Mouse (Mus musculus): ENCODE measurements at regions not wholly inside any gene's neighbourhood (a gene's known extent, or its start where the extent isn't known, plus 50 kb on each side); places are given as distances from the start of the nearest gene placed in this dataset.

DNA sequence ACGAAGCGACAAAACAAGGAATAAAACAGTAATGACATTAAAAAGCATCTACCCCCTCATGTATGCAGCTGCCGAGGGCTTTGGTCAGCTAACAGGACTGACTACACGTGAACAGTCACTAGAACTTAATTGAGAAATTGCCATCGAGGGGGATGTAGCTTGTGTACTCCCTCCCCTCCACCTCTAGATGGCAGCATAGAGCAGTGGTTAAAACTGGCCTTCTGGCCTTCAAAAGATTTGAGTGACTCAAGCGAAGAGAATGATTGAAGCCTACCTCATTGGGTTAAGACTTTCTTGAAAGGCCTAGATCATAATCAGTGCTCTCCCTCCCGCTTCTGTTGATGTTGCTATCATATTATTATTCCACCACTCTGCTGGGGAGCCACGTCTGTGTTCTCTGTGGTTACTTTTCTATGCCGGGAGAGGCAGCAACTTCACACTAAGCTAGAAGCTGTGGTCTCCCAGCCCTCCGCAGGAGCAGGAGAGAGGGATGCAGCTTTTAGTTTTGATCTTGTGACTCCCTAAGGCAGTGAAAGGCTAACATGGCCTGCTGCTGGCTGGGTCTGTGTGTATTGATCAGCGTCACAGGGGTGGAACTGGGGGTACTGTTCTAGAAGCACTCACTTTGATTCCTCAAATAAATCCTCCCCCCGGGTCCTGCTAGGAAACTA, 132.7 kb upstream of the Hs3st2 start:
- whole genome bisulfite sequencing, result 52% methylated on average over 12 of the region's 12 CpGs
- H3K4me2 ChIP-seq (replicated peaks; ENCODE audit: low read depth, low read length), result no peak overlapping the region
- H3K9ac ChIP-seq (replicated peaks; ENCODE audit: low read length), result no peak overlapping the region
- no peaks in the 10 kb centered on the region for H3K4me1 ChIP-seq (ENCODE audit: insufficient read depth, low read length)
- peak; percentile 23; the same call in 1 of the 2 replicates for ATAC-seq (ENCODE audit: low FRiP score, low TSS enrichment)
- H3K27ac ChIP-seq (ENCODE audit: low read length), result no peak overlapping the region
- H3K4me3 ChIP-seq (ENCODE audit: low read length), result no peak overlapping the region
- no peaks in the 10 kb centered on the region for H3K36me3 ChIP-seq (ENCODE audit: insufficient read depth, low read length)
- H3K9me3 ChIP-seq (ENCODE audit: low read length), result no peaks in the 10 kb centered on the region
- H3K27me3 ChIP-seq (ENCODE audit: insufficient read depth, low read length), result no peaks in the 10 kb centered on the region

DNA sequence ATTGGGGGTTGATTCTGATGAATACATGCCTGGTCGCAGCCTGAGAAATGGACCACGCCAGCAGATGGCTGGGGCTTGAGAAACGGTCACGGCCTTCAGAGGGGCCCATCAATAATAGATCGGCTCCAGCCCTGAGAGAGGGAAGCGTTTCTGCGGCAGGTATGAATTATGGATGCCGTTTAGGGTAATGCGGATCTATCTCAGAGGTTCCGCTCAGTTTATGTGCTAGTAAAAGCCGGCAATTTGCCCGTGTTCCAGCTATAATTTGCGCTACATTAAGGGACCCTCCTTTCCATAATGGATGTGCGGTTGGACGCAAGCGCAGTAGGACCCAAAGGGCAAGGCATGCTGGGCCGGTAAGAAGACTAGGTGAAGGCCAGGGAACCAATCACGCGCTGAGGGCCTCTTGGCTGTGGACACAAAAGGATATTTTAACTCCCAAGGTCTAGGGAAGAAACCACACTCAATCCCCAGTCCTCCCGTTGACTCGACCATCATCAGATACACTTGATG, 132.1 kb upstream of the Hs3st2 start:
- H3K9ac ChIP-seq (replicated peaks; ENCODE audit: low read length), result no peak overlapping the region
- no peak overlapping the region for H3K27ac ChIP-seq (ENCODE audit: low read length)
- no peaks in the 10 kb centered on the region for H3K9me3 ChIP-seq (ENCODE audit: low read length)
- WGBS, result 85% methylated on average over 21 of the region's 21 CpGs
- no peak overlapping the region for H3K4me2 ChIP-seq (replicated peaks; ENCODE audit: low read depth, low read length)
- H3K4me1 ChIP-seq (ENCODE audit: insufficient read depth, low read length), result no peaks in the 10 kb centered on the region
- H3K36me3 ChIP-seq (ENCODE audit: insufficient read depth, low read length), result no peaks in the 10 kb centered on the region
- H3K4me3 ChIP-seq (ENCODE audit: low read length), result no peak overlapping the region
- H3K27me3 ChIP-seq (ENCODE audit: insufficient read depth, low read length), result no peaks in the 10 kb centered on the region
- ATAC-seq (ENCODE audit: low FRiP score, low TSS enrichment), result no peak

DNA sequence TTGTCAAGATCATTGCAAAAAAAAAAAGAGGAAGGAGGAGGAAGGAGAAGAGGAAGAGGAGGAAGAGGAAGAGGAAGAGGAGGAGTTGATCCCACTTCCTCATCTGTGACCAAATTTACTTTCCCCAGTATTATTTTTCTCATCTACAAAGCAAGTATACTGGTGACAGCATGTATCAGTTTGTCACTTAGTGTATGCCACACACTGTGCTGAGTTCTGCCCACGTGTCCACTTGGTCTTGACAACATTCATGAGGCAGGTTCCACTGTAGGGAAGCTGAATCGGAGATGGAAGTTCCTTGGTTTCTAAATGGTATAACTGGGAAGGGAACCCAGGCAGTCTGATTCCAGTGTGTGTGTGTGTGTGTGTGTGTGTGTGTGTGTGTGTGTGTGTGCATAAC, 122.3 kb upstream of the Hs3st2 start:
- WGBS, result 83% methylated on average over 2 of the region's 2 CpGs
- H3K4me3 ChIP-seq (ENCODE audit: low read length), result no peak overlapping the region
- H3K9ac ChIP-seq (replicated peaks; ENCODE audit: low read length), result no peak overlapping the region
- no peaks in the 10 kb centered on the region for H3K4me1 ChIP-seq (ENCODE audit: insufficient read depth, low read length)
- no peaks in the 10 kb centered on the region for H3K36me3 ChIP-seq (ENCODE audit: insufficient read depth, low read length)
- H3K4me2 ChIP-seq (replicated peaks; ENCODE audit: low read depth, low read length), result no peak overlapping the region
- no peak overlapping the region for H3K27ac ChIP-seq (ENCODE audit: low read length)
- no peaks in the 10 kb centered on the region for H3K9me3 ChIP-seq (ENCODE audit: low read length)
- ATAC-seq (ENCODE audit: low FRiP score, low TSS enrichment), result no peak
- H3K27me3 ChIP-seq (ENCODE audit: insufficient read depth, low read length), result no peaks in the 10 kb centered on the region

DNA sequence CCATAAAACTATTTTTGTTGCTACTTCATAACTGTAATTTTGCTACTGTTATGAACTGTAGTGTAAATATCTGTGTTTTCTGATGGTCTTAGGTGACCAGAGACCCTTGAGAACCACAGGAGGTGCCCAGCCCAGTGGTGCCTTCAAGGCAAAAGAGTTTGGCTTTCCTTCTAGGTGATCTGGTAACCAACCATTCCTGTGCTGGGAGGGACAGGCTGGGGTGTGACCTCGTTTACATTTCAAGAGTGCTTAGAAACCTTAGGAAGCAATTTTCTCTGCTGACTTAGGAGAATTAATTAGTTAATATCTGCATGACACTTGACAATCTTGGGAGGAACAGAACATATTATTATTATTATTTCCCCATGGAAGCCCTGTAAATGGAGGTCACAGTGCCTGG, 111.1 kb upstream of the Hs3st2 start:
- Histone ChIP-seq H3K27ac (ENCODE audit: low read length) (no peak overlapping the region), H3K4me3 (ENCODE audit: low read length) (no peak overlapping the region), H3K4me1 (ENCODE audit: insufficient read depth, low read length) (no peaks in the 10 kb centered on the region), H3K27me3 (ENCODE audit: insufficient read depth, low read length) (no peaks in the 10 kb centered on the region), H3K4me2 (replicated peaks; ENCODE audit: low read depth, low read length) (no peak overlapping the region), H3K9me3 (ENCODE audit: low read length) (no peaks in the 10 kb centered on the region), H3K36me3 (ENCODE audit: insufficient read depth, low read length) (no peaks in the 10 kb centered on the region), H3K9ac (replicated peaks; ENCODE audit: low read length) (no peak overlapping the region)
- no peak for ATAC-seq (ENCODE audit: low FRiP score, low TSS enrichment)
- 48% methylated on average over 1 of the region's 1 CpGs for WGBS

DNA sequence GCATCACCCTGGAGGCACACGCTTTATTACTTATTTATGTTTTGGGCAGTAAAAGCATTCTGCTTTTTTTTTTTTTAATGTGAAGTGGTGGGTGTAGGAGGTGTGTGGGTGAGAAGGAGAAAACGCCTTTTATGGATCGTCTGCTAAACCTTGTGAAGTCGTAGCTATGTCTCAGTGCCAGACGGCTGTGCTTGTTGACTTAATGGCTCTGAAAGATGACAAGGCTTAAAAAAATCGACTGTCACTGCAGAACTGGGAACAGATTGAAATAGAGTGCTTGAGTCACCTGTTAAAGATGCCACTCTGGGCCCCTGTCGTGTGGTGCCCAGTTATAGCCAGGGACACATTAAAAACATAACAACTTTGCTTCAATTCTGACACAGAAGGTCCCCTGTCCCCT, 109.5 kb upstream of the Hs3st2 start:
- H3K4me2 ChIP-seq (replicated peaks; ENCODE audit: low read depth, low read length), result no peak overlapping the region
- no peaks in the 10 kb centered on the region for H3K9me3 ChIP-seq (ENCODE audit: low read length)
- H3K27ac ChIP-seq (ENCODE audit: low read length), result no peak overlapping the region
- ATAC-seq (ENCODE audit: low FRiP score, low TSS enrichment), result no peak
- H3K9ac ChIP-seq (replicated peaks; ENCODE audit: low read length), result no peak overlapping the region
- H3K36me3 ChIP-seq (ENCODE audit: insufficient read depth, low read length), result no peaks in the 10 kb centered on the region
- H3K4me1 ChIP-seq (ENCODE audit: insufficient read depth, low read length), result no peaks in the 10 kb centered on the region
- 39% methylated on average over 7 of the region's 7 CpGs for WGBS
- no peaks in the 10 kb centered on the region for H3K27me3 ChIP-seq (ENCODE audit: insufficient read depth, low read length)
- no peak overlapping the region for H3K4me3 ChIP-seq (ENCODE audit: low read length)

DNA sequence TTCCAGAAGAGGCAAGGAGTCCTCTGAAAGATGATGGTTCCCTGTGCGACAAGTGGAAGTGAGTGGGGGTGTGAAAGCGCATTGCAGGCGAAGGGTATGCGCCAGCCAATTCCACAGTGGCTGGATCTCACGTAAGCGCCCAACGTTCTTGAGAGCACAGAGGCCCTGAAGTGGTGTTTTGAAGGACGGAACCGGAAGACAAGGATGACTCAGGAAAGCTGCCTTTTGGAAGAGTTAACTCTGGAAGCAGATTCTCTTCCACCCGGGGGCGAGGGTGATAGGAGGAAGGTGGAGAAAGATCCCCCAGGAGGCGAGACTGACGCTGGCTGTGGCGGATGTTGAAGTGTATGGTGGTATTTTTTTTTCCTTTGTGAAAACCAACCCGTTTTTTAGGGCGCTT, 101.9 kb upstream of the Hs3st2 start:
- Histone ChIP-seq H3K9ac (replicated peaks; ENCODE audit: low read length) (no peak overlapping the region), H3K4me2 (replicated peaks; ENCODE audit: low read depth, low read length) (no peak overlapping the region), H3K27ac (ENCODE audit: low read length) (no peak overlapping the region), H3K4me3 (ENCODE audit: low read length) (no peak overlapping the region), H3K27me3 (ENCODE audit: insufficient read depth, low read length) (no peaks in the 10 kb centered on the region), H3K9me3 (ENCODE audit: low read length) (no peaks in the 10 kb centered on the region), H3K4me1 (ENCODE audit: insufficient read depth, low read length) (no peaks in the 10 kb centered on the region), H3K36me3 (ENCODE audit: insufficient read depth, low read length) (no peaks in the 10 kb centered on the region)
- WGBS, result 90% methylated on average over 16 of the region's 16 CpGs
- ATAC-seq (ENCODE audit: low FRiP score, low TSS enrichment), result no peak

DNA sequence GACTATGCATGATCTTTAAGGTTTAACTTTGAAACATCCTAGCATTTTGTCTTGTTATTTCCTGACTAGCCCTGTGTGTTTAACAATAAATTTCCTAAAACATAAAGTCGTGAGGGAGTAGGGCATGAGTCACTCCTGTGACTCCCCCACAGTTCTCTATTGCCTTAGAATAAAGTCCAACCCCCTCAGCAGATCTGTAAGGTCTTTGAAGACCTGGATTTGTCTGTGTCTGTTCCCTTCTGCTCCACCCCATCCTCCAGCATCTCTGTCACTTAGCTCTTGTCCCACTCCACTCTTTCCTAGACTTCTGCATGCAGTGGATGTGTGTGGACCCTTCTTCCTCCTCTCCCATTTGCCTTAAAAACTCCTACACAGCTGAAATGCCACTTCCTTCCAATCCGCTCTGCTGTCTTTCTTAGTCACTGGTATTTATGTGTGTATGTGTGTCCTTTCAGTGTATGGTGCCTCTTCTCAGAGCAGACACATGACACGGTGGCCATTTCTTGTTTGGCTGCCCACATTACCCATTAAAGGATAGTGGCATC, 95.4 kb upstream of the Hs3st2 start:
- 56% methylated on average over 3 of the region's 3 CpGs for WGBS
- H3K27ac ChIP-seq (ENCODE audit: low read length), result no peak overlapping the region
- no peaks in the 10 kb centered on the region for H3K27me3 ChIP-seq (ENCODE audit: insufficient read depth, low read length)
- no peaks in the 10 kb centered on the region for H3K4me1 ChIP-seq (ENCODE audit: insufficient read depth, low read length)
- no peak overlapping the region for H3K4me3 ChIP-seq (ENCODE audit: low read length)
- H3K9ac ChIP-seq (replicated peaks; ENCODE audit: low read length), result no peak overlapping the region
- no peak overlapping the region for H3K4me2 ChIP-seq (replicated peaks; ENCODE audit: low read depth, low read length)
- ATAC-seq (ENCODE audit: low FRiP score, low TSS enrichment), result no peak
- H3K36me3 ChIP-seq (ENCODE audit: insufficient read depth, low read length), result no peaks in the 10 kb centered on the region
- no peaks in the 10 kb centered on the region for H3K9me3 ChIP-seq (ENCODE audit: low read length)

DNA sequence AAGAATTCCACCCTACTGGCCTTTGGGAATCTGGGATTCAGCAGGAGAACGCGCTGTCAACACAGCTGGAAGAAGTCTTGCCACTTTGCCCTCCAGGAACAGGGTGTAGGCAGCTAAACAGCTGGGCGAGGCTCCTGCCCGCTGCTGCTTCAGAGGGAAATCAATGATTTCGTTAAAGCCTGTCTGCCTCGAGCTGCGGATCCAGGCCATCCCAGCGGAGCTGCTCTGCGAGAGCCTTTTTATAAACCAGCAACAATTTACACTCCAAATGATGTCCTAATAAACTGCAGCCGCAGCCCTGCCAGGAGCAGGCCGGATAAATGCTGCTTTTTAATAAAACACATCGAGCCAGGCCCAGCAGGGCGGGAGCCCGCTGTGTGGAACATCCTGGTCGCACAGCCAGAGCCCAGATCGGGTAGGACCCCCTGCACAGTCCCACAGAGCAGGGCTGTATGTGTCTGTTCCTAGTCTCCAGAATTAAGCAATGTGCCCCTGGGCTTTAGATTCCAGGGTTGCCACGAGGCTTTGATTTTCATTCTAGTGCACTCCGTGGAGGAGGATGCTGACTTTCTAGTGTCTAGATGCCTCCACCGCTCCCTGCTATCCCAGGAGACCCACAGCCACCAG, 78.6 kb upstream of the Hs3st2 start:
- no peak overlapping the region for H3K4me2 ChIP-seq (replicated peaks; ENCODE audit: low read depth, low read length)
- no peak overlapping the region for H3K4me3 ChIP-seq (ENCODE audit: low read length)
- no peak overlapping the region for H3K9ac ChIP-seq (replicated peaks; ENCODE audit: low read length)
- H3K27me3 ChIP-seq (ENCODE audit: insufficient read depth, low read length), result 0 out of 2 replicates have a peak, but pooled peaks cover 5% of the 10 kb centered on the region
- WGBS, result 20% methylated on average over 19 of the region's 19 CpGs
- no peaks in the 10 kb centered on the region for H3K4me1 ChIP-seq (ENCODE audit: insufficient read depth, low read length)
- H3K36me3 ChIP-seq (ENCODE audit: insufficient read depth, low read length), result no peaks in the 10 kb centered on the region
- no peaks in the 10 kb centered on the region for H3K9me3 ChIP-seq (ENCODE audit: low read length)
- no peak for ATAC-seq (ENCODE audit: low FRiP score, low TSS enrichment)
- H3K27ac ChIP-seq (ENCODE audit: low read length), result no peak overlapping the region

DNA sequence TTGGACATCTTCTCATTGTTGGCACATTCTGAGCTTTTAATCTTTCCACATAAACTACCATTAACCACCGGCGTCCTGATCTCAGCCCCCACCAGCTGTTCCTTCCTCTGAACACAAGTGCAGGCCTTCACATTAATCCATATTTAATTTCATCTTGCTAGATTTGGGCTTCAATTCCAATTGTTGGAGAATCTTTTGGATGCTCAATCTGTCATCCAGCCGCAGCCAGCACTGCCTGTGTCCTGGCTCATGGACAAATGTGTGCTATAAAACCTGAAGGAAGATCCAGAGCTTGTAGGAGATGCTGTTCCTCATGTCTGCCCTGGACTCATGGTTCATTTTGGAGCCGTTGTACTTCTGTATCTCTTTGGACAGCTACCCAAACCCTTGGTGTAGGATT, 77.1 kb upstream of the Hs3st2 start:
- H3K4me3 ChIP-seq (ENCODE audit: low read length), result no peak overlapping the region
- H3K27me3 ChIP-seq (ENCODE audit: insufficient read depth, low read length), result 0 out of 2 replicates have a peak, but pooled peaks cover 5% of the 10 kb centered on the region
- H3K4me1 ChIP-seq (ENCODE audit: insufficient read depth, low read length), result no peaks in the 10 kb centered on the region
- H3K9me3 ChIP-seq (ENCODE audit: low read length), result no peaks in the 10 kb centered on the region
- H3K4me2 ChIP-seq (replicated peaks; ENCODE audit: low read depth, low read length), result no peak overlapping the region
- no peaks in the 10 kb centered on the region for H3K36me3 ChIP-seq (ENCODE audit: insufficient read depth, low read length)
- no peak overlapping the region for H3K9ac ChIP-seq (replicated peaks; ENCODE audit: low read length)
- WGBS, result 74% methylated on average over 4 of the region's 4 CpGs
- no peak for ATAC-seq (ENCODE audit: low FRiP score, low TSS enrichment)
- H3K27ac ChIP-seq (ENCODE audit: low read length), result no peak overlapping the region

DNA sequence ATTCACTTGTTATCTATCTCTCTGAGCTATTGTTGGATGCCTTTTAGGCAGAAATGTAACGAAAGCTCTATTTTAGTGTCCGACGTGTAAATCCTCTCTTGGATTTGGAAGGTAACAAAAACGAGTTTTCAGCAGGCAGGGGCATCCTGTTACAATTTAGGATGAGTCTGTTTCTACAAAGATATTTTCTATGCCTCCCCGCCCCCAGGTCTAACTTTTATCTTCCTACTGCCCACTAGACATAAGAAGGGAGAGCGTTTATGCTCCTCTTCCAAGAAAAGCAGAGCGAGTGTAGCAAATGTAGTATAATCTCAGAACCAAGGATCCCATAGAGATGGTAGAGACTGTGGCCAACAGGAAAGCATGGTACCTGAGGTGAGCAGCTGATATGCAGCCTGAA, 62.4 kb upstream of the Hs3st2 start:
- H3K4me1 ChIP-seq (ENCODE audit: insufficient read depth, low read length), result no peaks in the 10 kb centered on the region
- WGBS, result 78% methylated on average over 7 of the region's 7 CpGs
- H3K4me2 ChIP-seq (replicated peaks; ENCODE audit: low read depth, low read length), result no peak overlapping the region
- no peak overlapping the region for H3K27ac ChIP-seq (ENCODE audit: low read length)
- no peaks in the 10 kb centered on the region for H3K36me3 ChIP-seq (ENCODE audit: insufficient read depth, low read length)
- H3K27me3 ChIP-seq (ENCODE audit: insufficient read depth, low read length), result no peaks in the 10 kb centered on the region
- H3K9me3 ChIP-seq (ENCODE audit: low read length), result 0 out of 2 replicates have a peak, but pooled peaks cover 3% of the 10 kb centered on the region
- no peak for ATAC-seq (ENCODE audit: low FRiP score, low TSS enrichment)
- H3K9ac ChIP-seq (replicated peaks; ENCODE audit: low read length), result no peak overlapping the region
- H3K4me3 ChIP-seq (ENCODE audit: low read length), result no peak overlapping the region

Measured in kidney, embryonic 16.5 days (tissue).